Mouse (Mus musculus) large intestine, adult 2 months (tissue): ENCODE results near the gene Klhl21. TPM values are rescaled to one million over a fixed set of nuclear protein-coding genes. Genes with fewer than 3 reads are reported as not detected.
"Not testable (repeated sequence)": the region's sequence is repeated elsewhere in the genome, so short reads cannot be mapped to it uniquely, and the experiment has no call there.

Source experiments
- DNase-seq: peaks from one replicate; pipeline ENCODE4 v3.0.0-alpha.2; 2012; ENCODE audit warnings: low read depth, low spot score
- WGBS: fragments of 180-500 bp; shearing (Covaris S2); methylation state at CpG from one replicate; pipeline ENCODE4 v1.1.7; 2018; 5-methylcytosine and 5-hydroxymethylcytosine counted together
- polyA plus RNA-seq: library from polyadenylated mRNA; depleted of rRNA; stranded (reverse); fragments of >200 nt; gene quantifications from 2 replicates; pipeline ENCODE4 v1.2.3, GENCODE M21; 2012

The Klhl21 gene
- polyA plus RNA-seq, 1 experiment = 9.1 TPM

DNA sequence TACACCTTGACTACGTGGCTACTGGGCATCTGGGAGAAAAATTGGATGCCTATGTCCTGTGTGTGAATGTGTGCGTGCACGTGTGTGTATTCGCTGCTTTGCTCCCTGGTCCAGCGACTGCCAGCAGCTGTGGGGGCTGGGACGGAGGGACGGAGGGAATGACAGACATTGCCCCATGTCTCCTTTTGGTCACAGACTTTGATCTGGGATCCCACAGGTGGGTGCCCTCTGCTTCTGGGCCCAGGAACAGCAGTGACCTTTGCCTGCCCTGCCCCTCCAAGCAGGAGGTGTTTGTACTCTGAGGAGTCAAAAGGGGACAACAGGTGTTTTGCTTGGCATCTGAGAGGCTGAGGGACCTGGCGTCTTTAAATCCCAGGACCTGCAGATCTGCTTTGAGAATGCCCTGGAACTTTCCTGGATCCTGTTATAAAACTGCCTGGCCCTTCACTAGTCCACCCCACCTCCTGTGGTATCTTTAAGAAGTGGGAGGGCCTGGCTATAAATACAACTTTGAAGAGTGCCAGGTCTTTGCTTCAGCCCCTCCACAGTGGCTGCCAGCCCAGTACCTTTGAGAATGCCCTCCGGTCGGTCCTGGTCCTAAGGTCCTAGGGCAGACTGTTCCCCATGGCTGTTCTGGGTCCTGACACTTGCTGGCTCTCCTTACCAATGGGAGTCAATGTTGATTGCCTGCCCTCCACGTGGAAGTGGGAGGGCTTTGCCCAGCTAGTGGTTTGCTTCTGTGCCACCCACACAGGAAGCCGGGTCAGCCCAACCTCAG, 4.6 kb downstream of the Klhl21 start:
- DNase-seq = no peak
- WGBS = 73% methylated on average over 12 of the region's 12 CpGs

DNA sequence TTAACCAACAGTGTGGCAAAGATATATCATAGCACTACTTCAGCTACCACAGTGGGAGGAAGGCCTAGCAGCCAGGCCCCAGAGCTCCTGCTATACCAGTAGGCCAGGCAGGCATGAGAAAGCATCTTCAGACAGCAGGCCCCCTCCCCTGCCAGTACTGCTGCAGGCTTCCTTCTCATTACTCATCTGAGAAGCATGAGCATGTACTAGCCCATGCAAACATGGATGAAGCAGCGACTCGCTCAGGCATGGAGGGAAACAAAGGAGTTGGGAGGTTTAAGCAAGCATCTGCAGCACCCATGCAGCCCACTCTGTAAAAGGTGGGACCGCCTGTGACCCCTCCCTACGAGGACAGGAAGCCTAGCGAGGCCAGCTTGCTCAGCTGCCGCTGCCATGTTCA, 10.5 kb downstream of the Klhl21 start:
- WGBS = 83% methylated on average over 6 of the region's 6 CpGs
- DNase-seq = no peak

DNA sequence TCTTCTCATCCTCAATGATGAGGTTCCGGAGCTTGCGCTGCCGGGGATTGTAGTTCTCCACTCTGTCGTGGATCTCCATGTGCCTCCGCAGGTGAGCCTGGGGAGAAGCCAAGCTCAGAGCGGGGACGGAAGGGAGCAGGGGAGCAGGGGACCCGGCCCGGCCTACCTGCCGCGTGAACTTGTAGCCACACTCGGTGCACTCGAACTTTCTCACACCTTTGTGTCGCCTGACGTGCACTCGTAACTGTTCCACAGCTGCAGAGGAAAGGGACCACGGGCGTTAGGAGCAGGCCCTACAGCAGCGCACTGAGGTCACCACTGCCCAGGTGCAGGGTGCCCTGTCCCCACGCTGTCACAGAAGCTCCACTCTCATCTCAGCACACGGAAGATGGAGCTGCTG, 11.4 kb downstream of the Klhl21 start:
- 88% methylated on average over 21 of the region's 21 CpGs for WGBS
- DNase-seq = no peak

DNA sequence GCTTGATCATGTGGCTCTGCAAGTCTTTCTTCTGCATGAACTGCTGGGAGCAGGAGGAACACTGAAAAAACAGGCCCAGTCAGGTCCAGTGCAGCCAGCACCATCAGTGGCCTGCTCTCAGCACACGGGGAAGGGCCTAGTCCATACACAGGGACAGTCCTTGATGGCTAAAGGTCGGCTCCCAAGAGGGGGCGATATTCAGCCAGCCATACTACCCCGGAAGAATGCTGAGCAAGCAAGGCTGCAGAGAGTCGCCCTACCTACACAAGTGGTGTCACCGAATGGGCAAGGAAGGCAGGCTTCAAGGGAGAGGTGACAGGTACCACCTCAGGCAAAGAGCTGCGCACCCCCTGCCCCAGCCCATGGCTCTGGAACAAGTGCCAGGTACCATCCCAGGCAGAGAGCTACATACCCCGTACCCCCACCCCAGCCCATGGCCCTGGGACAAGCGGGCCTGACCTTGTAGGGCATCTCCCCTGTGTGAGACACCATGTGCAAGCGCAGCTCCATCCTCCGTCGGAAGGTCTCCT, 13.0 kb downstream of the Klhl21 start:
- DNase-seq = no peak
- WGBS = 71% methylated on average over 12 of the region's 12 CpGs

DNA sequence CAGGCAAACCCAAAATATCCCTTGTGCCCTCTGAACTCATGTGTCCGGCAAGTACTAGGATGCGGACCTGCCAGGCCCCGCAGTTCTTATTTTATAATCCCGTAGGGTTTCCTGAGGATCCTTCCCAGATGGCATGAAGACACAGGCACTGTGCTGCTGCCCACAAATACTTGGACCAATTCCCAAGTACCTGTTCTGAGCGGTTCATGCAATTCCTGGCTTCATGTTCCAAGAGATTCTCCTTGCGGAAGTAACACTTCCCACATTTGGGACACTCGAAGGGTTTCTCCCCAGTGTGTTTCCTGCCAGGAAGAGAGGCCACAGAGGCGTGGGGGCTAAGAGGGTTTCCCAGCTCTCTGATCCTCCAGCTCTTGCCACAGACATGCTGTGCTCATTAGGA, 13.9 kb downstream of the Klhl21 start:
- no peak for DNase-seq
- WGBS = 86% methylated on average over 8 of the region's 8 CpGs

DNA sequence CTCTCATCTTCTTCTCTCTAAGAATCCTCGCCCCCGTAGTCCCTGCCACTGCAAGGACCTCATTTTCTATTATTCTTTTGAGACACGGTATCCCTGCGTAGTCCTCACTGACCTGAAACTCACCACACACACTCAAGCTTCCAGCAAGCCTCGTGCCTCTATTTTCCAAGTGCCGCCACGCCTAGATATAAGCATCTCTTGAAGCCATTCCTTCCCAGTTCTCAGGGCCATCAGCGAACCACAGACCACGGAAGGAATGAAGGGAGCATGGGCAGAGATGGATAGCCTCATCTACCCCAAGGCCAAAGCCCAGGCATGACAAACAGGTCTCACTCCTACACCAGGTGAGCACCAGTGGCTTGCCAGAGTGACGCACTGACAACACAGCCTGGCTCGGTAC, 15.9 kb downstream of the Klhl21 start:
- DNase-seq = no peak
- 85% methylated on average over 11 of the region's 11 CpGs for whole genome bisulfite sequencing

DNA sequence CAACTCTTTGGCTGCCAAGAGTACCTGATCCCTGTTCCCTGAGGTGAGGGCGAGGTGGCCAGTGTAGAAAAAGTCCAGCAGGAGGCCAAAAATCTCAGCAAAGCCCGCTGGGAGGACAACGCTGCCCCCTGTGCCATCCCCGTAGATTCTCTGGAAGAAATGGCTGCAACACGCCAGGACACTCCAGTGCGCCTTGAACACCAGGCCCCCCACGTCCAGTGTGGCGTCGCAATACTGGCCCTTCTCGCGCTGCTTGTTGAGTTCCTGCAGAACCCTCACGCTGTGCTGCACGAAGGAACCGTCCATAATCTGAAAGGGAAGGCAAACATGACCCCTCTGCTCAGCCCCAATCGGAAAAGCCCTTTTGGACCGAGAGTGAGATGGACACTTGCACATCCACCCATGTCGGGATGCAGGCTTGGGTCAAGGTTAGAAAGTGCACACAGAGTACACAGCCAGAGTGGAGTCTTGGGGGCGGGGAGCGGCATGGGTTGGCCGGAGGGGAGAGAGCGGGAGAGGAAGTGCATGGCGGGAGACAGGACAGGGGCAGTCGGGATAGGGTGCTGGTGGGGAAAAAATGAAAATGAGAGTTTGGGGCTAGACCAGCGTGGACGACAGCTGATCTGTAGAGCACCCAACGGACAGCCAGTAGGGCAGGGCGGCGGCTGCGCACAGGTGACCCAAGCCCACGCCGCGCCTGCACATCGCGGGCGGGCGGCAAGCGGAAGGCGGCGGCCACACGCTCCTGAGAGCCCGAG, 18.3 kb downstream of the Klhl21 start:
- DNase-seq = no peak
- WGBS = 1% methylated on average over 41 of the region's 41 CpGs

DNA sequence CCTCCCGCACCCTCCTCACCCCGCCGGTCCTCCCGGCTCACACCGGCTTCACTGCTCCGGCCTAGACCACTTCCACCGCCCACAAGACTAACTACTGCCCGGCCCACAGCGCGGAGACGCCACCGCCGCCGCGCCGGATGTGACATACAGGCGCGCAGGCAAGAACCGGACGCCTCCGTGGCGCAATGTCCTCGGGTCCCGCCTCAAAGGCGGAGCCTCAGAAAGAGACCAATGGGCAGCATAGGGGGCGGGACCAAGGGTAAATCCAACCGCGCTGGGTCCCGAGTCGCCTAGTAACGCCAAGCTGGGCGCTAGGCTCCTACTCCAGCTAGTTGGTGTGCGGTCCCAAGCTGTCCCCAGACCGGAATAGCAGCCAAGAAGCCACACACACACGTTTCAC, 18.9 kb downstream of the Klhl21 start, which contains the start of gene Zbtb48:
Gene Zbtb48 (minus strand): TSS at position 148 of the 400 bp plus-strand sequence.
- peak; percentile 98 for DNase-seq
- under 1% methylated on average over 35 of the region's 35 CpGs for WGBS

DNA sequence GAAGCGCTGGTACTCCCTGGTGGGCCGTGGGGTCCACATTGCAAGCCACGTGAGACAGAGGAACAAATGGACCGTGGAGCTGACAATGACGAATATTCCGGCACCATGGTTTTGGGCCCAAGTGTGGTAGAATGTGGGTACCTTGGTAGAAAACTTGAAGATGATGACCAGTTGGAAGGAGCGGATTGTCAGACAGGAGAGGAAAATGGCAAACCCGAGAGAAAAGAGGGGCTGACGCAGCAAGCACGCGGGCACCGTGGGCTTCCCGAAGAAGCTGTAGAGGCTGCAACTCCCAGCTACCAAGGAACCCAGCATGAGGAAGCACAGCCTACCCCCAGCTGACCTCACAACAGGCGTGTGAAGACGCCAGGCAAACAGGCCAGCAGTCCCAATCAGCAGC, 19.9 kb downstream of the Klhl21 start:
- DNase-seq = no peak
- WGBS = 64% methylated on average over 15 of the region's 15 CpGs

DNA sequence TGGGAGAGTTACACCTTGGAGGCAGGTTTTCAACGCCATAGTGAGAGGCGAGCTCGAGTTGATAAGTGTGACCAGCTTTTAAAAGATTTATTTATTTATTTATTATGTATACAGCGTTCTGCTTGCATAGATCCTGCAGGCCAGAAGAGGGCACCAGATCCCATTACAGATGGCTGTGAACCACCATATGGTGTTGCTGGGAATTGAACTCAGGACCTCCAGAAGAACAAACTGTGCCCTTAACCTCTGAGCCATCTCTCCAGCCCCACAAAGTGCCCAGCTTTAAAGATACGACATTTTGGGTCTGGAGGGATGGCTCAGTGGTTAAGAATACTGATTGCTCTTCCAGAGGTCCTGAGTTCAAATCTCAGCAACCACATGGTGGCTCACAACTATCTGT, 20.5 kb downstream of the Klhl21 start:
- WGBS = 33% methylated on average over 5 of the region's 5 CpGs
- DNase-seq = no peak

DNA sequence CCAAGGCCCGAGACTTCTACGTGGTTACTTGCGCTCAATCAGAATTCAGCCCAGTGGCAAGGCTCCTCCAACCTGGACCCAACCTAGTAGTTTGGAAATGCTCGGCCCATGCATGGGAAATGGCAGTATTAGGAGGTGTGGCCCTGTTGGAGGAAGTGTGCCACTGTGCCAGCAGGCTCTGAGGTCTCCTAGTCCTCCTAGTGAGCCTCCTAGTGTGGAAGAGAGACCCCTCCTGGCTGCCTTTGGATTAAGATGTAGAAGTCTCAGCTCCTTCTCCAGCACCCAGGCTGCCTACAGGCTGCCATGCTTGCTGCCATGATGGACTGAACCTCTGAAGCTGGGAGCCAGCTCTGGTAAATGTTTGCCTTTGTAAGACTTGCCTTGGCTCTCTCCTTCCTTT, 21.4 kb downstream of the Klhl21 start:
- no peak for DNase-seq
- 65% methylated on average over 4 of the region's 4 CpGs for WGBS

DNA sequence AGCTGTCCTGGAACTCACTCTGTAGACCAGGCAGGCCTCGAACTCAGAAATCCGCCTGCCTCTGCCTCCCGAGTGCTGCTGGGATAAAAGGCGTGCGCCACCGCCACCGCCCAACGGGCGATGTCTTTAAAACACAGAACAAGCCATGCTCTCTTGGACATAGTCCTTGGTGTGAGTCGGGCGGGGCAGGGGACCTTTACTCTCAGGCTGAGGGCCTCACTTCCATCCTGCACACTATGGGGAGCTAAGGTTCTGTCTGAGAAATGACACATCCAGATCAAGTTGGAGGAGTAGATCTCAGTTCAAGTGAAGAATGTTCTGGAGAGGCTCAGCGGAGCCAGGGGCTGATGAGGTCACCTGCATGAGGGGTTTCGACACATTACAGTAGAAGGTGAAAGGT, 24.3 kb downstream of the Klhl21 start:
- 73% methylated on average over 13 of the region's 13 CpGs for WGBS
- DNase-seq = no peak

DNA sequence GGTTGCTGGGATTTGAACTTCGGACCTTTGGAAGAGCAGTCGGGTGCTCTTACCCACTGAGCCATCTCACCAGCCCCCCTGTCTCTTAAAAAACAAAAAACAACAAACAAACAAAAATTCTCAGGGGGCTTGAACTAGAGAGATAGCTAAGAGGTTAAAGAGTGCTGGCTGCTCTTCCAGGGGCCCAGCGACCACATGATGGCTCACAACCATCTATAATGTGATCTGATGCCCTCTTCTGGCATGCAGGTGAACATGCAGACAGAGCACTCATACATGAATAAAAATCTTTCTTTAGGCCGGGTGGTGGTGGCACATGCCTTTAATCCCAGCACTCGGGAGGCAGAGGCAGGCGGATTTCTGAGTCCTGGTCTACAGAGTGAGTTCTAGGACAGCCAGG, 27.9 kb downstream of the Klhl21 start:
- DNase-seq = not testable (repeated sequence)
- WGBS = 88% methylated on average over 6 of the region's 6 CpGs

DNA sequence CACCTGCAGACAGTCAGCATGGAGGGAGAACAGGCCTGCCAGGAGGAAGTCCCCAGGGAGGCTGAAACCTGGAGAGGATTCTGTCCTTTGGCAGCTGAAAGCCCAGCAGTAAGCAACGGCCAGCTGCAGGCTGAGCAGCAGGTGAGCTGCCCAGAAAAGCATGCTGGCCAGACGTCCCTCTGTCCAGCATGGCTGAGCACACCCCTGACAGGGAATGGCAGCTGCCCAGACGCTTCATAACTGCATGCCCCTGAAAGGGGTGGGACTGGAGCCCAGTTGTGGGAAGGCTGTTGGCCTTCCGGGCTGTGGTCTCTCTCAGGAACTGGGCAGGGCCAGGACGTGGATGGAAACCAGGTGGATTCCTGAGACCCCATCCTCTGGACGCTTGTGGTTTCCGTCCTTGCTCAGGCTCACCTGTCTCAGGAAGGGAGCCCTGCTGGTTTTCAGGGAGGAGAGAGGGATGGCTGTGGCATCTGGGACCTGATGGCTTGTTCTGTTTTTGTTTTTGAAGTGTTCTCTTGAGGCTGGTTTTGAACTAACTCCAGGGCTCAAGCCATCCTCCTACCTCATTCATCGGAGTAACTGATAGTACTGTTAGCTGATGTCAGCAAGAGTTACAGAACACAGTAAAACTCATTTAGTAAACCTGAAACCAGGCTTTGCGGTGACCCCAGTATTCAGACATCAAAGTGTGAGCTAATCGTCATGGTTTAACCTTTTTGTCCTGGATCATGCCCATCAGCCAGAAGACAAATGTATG, 29.8 kb downstream of the Klhl21 start, which contains the start of gene Tas1r1:
Gene Tas1r1 (minus strand): TSS at position 344 of the 760 bp plus-strand sequence.
- DNase-seq = no peak
- WGBS = 45% methylated on average over 10 of the region's 10 CpGs

DNA sequence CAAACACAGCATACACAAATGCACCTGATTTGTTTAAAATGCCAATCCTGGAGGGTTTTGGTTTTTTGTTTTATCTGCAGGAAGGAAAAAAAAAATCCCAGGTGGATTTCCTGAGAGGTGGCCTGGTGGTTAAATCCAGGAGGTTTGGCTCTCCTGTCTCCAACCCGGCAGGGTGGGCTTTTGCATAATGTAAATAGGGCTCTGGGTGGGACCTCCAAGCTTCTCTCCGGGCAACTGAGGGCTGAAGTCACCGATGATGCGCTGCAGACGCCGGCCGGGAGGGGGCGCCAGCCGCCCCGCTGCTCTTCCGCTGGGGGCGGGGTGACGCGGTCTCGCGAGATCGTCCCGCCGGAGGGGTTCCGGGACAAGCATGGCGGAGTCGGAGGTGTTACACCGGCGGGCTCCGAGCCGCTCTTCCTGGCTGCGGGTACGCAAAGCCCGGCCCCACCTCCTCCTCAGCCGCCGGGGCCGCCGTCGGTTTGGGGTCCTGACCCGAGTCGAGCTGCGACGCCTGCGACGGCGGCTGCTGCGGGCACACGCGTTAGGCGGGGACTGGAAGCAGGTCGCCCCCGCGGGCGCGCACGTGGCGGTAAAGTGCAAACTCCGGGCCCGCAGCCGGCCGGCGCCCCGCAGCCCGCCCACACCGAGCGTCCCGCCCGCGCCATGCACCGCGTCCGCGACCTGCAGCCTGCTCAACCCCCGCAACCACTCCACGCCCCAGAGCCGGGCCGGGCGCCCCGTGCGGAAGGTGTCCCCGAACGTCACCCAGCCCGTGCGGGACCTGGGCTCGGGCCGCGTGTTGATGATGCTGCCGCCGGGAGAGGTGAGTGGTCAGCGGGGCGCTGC, 30.6 kb downstream of the Klhl21 start, which contains the start of gene Nol9:
Gene Nol9 (plus strand): TSS at position 337 of the 846 bp plus-strand sequence.
- under 1% methylated on average over 86 of the region's 86 CpGs for WGBS
- DNase-seq = peak; percentile 54

DNA sequence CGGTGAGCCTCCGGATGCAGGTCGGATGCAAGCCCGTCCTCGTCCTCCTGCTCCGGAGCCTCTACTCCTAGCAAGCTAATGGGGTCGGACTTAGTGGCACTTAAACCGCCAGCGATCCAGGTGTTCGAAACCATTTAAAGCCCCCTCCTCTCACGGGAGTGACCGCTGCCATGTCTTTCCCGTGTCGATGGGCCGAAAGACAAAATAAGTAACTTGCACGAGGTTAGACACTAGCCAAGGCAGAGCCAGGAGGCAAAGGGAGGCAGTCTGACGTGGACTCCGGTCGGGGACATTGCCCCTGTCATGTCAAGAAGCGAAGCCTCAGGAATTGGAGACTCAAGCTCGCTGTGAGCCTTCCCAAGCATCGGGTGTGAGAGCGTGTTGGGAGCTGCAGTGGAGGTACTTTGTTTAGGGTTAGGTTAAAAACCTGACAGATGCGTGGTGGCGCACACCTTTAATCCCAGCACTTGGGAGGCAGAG, 31.3 kb downstream of the Klhl21 start:
- no peak for DNase-seq
- 1% methylated on average over 25 of the region's 25 CpGs for WGBS

DNA sequence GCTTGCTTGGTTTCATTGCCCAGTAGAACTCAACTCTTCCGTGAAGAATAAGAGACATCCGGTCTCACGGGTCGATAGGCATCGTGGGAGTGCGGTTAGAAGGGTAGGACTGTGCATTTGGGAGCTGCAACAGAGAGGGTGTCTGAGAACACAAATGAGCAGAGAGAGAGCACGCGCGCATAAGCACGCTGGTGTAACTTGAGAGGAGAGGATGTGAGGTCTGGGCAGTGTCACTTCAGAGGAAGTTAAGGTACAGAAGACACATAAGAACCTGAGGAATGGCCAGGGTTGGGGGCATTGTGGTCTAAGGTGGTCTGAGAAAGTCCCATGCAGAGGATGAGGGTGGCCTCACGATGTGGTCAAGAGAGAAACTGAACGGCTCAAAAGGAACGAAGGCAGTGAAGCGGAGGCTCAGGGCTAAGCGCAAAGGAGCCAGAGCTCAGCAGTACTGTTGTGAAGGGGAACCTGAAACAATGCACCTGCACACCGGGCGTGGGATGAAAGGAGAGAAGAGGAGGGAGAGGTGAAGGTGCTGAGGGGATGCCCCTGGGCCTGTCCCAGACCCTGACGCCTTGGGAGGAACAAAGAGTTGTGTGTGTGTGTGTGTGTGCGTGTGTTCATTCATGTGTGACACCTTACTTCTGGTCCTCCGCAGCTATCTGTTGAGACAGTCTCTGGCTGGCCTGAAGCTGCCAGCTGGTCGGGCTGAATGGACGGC, 33.5 kb downstream of the Klhl21 start:
- DNase-seq = no peak
- WGBS = 94% methylated on average over 22 of the region's 22 CpGs

DNA sequence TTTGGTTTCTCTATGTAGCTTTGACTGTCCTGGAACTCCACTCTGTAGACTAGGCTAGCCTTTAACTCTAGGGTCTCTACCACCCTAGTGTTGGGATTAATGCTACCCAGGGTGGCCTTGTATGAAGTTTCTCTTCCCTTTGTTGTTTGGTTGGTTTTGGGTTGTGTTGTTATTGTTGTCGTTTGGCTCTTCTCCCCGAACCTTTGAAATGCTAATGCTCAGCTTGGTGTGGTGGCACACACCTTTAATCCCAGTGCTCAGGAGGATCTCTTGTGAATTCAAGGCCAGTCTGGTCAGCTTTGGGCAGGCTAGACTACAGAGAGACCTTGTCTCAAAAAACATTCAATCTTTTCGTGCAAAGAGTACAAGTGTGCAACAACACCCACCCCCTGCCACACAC, 34.6 kb downstream of the Klhl21 start:
- WGBS = 83% methylated on average over 3 of the region's 3 CpGs
- no peak for DNase-seq
